Comparison of ENCODE assay signal across 17 mouse cellular contexts in the genomic region with DNA sequence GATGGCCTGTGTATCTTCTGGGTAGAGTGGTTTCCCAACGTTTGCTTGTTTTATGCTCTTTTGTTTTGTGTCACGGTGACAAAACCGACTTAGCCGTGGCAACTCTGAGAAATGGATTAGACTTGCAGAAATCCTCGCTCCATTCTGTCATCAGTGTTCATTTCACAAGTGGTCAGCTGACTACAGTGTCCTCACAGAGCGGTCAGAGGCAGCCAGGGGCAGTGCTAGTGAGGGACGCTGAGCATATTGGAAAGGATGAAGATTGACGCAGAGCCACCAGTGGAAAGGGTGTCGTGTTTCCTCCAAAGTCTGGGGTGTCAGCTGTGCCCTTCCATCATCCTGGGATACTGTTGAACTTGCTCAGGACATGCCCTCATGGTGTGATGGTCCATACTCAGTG.
A peak's percentile ranks its signal among the peaks of the same experiment; 100 is the strongest.
DNase-seq lines count a peak whose midpoint lies in the region; ATAC-seq and TF ChIP-seq lines count a peak whose summit lies in the region.
"Had no signal": no experiment of that assay in that cellular context is flagged by ENCODE, and none has a peak within 500 bp of the region (broad histone marks: within the 10 kb centered on the region; RNA-seq: fewer than 3 reads in every experiment).

No protein-coding gene starts in this region.

- TF ChIP-seq EP300 in stomach, postnatal 0 days (optimal IDR thresholded peaks at IDR 0.05): no peak

- WGBS in stomach, embryonic 16.5 days: 61% methylated on average over 9 of the region's 9 CpGs
- WGBS in stomach, postnatal 0 days: 58% methylated on average over 9 of the region's 9 CpGs
- WGBS in kidney, embryonic 15.5 days: 64% methylated on average over 9 of the region's 9 CpGs

- no peak for ATAC-seq in stomach, embryonic 16.5 days (ENCODE audit: insufficient read depth, low FRiP score)
- no peak for ATAC-seq in stomach, postnatal 0 days (ENCODE audit: low FRiP score, low TSS enrichment)
- ATAC-seq in kidney, embryonic 15.5 days (replicated peaks; ENCODE audit: low FRiP score): no peak
- ATAC-seq in activated CD4-positive, CD25-positive, alpha-beta regulatory T cell, adult 4 months: no peak
- ATAC-seq: forebrain, embryonic 14.5 days; hindbrain, embryonic 16.5 days had no signal

- no peaks in the 10 kb centered on the region for H3K9me3 ChIP-seq in stomach, embryonic 16.5 days (replicated peaks; ENCODE audit: control insufficient read depth, low read length)
- H3K9me3 ChIP-seq in stomach, postnatal 0 days (ENCODE audit: control insufficient read depth, low read length): no peaks in the 10 kb centered on the region
- no peaks in the 10 kb centered on the region for H3K9me3 ChIP-seq in kidney, embryonic 15.5 days (replicated peaks)
- H3K9me3 ChIP-seq: limb, embryonic 15.5 days had no signal

- no peak overlapping the region for H3K9ac ChIP-seq in stomach, embryonic 16.5 days (ENCODE audit: low read length)
- H3K9ac ChIP-seq in stomach, postnatal 0 days (ENCODE audit: low read length): no peak overlapping the region
- H3K9ac ChIP-seq in kidney, embryonic 15.5 days: no peak overlapping the region
- H3K9ac ChIP-seq: limb, embryonic 15.5 days had no signal

- H3K27me3 ChIP-seq in stomach, embryonic 16.5 days (ENCODE audit: control insufficient read depth, insufficient read depth, low read length): no peaks in the 10 kb centered on the region
- H3K27me3 ChIP-seq in stomach, postnatal 0 days (ENCODE audit: control insufficient read depth, insufficient read depth, low read length): no peaks in the 10 kb centered on the region
- no peaks in the 10 kb centered on the region for H3K27me3 ChIP-seq in kidney, embryonic 15.5 days
- H3K27me3 ChIP-seq: limb, embryonic 15.5 days had no signal

- TF ChIP-seq CTCF in stomach, postnatal 0 days (IDR thresholded peaks at IDR 0.05; ENCODE audit: low read depth): no peak

- H3K4me2 ChIP-seq in stomach, embryonic 16.5 days (ENCODE audit: low read depth, low read length): no peak overlapping the region
- no peak overlapping the region for H3K4me2 ChIP-seq in stomach, postnatal 0 days (replicated peaks; ENCODE audit: low read depth)
- H3K4me2 ChIP-seq in kidney, embryonic 15.5 days: no peak overlapping the region
- H3K4me2 ChIP-seq: heart, embryonic 11.5 days; limb, embryonic 15.5 days had no signal

- peaks cover 9% of the 10 kb centered on the region; the same call in 1 of the 2 replicates for H3K4me1 ChIP-seq in stomach, embryonic 16.5 days (ENCODE audit: control insufficient read depth, insufficient read depth, low read length)
- H3K4me1 ChIP-seq in stomach, postnatal 0 days (replicated peaks; ENCODE audit: control insufficient read depth, insufficient read depth): no peaks in the 10 kb centered on the region
- no peaks in the 10 kb centered on the region for H3K4me1 ChIP-seq in kidney, embryonic 15.5 days

- peak overlapping the region; percentile 26; the same call in 1 of the 2 replicates for H3K27ac ChIP-seq in stomach, embryonic 16.5 days (ENCODE audit: low read length)
- no peak overlapping the region for H3K27ac ChIP-seq in stomach, postnatal 0 days (replicated peaks)
- no peak overlapping the region for H3K27ac ChIP-seq in kidney, embryonic 15.5 days
- H3K27ac ChIP-seq: limb, embryonic 15.5 days had no signal

- no peak overlapping the region for H3K4me3 ChIP-seq in stomach, embryonic 16.5 days (replicated peaks; ENCODE audit: low read length)
- H3K4me3 ChIP-seq in stomach, postnatal 0 days (ENCODE audit: low read depth, low read length): no peak overlapping the region
- H3K4me3 ChIP-seq in kidney, embryonic 15.5 days (replicated peaks): no peak overlapping the region
- H3K4me3 ChIP-seq: limb, embryonic 15.5 days had no signal

- no peaks in the 10 kb centered on the region for H3K36me3 ChIP-seq in stomach, embryonic 16.5 days (ENCODE audit: control insufficient read depth, insufficient read depth, low read length)
- no peaks in the 10 kb centered on the region for H3K36me3 ChIP-seq in stomach, postnatal 0 days (ENCODE audit: control insufficient read depth, insufficient read depth, low read length)
- no peaks in the 10 kb centered on the region for H3K36me3 ChIP-seq in kidney, embryonic 15.5 days
- H3K36me3 ChIP-seq: limb, embryonic 15.5 days had no signal

- peak; percentile 27 for DNase-seq in adrenal gland, postnatal 10 days
- DNase-seq in adrenal gland, postnatal 25 days: no peak
- no peak for DNase-seq in stomach, postnatal 0 days (ENCODE audit: low spot score)
- DNase-seq in gastrocnemius, adult 8-10 months (ENCODE audit: low spot score in 2 of 2): peak; percentile 69 to 84
- DNase-seq in layer of hippocampus, adult 9-11 months: no peak
- DNase-seq: cerebellum, postnatal 36 days; heart, postnatal 36 days; kidney, adult 2 months; kidney, postnatal 36 days; right cerebral cortex, adult 18-20 months had no signal

Comparison
In these comparisons a context has a peak if more than half of its experiments do, and no peak if none do; other contexts are left out.
1. DNase-seq: peak in adrenal gland, postnatal 10 days (single experiment) and gastrocnemius, adult 8-10 months (2 of 2); none in adrenal gland, postnatal 25 days (single experiment), stomach, postnatal 0 days (single experiment) and layer of hippocampus, adult 9-11 months (single experiment).